Mouse (Mus musculus): Measurements from ENCODE around the gene Nr4a1.

Nr4a1 gene

DNA sequence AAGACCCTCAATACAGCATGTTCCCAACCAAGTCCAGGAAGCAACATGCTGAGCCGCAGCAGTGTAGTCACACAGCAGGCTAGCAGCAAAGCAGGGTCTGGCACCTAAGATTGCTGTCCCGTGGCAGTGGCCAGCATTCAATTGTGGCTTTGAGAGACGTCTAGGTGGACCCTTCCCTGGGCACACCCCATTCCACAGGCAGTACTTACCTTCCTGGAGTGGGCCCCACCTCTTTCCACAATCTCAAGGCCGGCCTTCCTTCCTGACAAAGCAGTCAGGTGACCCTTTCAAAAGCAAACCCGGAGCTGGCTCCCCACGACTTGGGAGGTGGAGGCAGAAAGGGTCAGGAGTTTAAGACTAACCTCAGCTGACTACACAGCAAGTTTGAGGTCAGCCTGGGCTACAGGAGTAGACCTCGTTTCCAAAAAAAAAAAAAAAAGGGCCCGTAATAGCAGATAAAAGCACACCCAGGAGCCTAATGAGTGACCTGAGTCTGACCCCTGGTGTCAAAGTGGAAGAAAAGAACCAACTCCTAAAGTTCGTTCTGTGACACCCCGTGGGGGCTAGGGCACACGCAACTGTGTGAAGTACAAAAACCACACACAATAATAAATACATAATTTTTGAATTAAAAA lies 20.3 kb upstream of the Nr4a1 start:
- DNase-seq = peak; percentile 81

GRCm38 (mm10) chr15:101234611-101235341 lies 19.3 kb upstream of the Nr4a1 start:
- DNase-seq = no peak

DNA sequence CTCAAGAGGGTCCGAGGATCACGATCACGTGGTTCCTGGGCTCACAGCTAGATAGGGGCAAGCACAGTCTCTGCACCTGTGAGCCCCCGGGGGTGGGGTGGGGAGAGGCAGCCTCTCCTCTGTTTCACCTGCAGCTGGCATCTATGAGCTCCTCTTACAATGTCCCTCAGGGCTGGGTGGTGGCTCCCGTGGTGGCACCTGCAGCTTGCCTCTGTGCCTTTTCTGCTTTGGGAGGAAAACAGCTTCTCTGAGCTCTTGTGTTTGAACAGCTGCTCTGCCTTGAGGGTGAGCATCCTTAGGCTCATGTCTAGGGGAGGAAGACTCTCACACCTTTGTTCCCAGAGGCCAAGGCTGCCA lies 18.7 kb upstream of the Nr4a1 start:
- no peak for DNase-seq

DNA sequence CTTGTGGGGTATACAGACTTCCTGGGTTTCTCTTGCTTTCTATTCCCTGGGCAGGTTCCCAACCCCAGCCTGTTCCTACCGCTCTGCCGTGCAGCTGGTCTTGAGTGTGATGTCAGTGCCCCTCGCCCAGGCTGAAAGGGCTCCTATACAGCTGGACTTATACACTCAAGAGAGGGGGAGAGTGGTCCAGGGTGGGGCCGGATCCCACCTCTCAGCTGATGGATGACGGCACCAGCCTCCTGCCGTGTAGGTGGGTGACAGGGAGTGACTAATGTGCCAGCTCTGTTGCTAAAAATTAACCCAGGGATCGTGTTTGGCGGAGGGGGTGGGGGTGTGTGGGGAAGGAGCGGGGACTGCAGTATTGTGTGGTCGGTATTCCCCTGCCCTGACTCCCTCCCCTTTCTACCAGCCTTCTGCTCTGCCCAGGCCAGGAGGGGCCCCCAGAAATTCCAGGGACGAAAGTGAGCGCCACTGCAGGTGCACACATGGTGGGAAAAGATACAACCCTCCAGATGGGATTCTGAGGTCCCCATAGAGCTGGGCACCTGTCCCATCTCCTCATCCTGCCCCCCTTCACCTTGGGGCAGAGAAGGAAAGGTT lies 18.2 kb upstream of the Nr4a1 start:
- no peak for DNase-seq

DNA sequence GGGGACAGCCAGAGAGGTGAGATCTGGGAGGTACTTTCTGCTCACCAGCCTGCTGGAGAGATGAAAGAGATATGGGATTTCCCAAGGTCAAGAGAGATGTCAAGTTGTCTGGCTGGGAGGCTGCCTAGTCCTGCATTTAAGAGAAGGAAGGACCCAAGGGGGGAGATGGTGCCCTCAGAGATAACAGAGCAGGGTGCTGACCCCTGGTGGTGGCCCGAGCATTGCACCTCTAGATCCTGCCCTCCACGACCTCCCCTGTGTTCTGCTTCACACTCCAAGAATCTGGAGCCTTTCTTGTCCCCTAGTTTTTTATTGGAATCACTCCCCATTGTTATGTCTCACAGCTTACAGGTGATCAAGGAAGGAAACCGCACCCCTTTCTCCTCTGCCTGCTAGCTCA lies 17.2 kb upstream of the Nr4a1 start:
- DNase-seq = peak; percentile 86

DNA sequence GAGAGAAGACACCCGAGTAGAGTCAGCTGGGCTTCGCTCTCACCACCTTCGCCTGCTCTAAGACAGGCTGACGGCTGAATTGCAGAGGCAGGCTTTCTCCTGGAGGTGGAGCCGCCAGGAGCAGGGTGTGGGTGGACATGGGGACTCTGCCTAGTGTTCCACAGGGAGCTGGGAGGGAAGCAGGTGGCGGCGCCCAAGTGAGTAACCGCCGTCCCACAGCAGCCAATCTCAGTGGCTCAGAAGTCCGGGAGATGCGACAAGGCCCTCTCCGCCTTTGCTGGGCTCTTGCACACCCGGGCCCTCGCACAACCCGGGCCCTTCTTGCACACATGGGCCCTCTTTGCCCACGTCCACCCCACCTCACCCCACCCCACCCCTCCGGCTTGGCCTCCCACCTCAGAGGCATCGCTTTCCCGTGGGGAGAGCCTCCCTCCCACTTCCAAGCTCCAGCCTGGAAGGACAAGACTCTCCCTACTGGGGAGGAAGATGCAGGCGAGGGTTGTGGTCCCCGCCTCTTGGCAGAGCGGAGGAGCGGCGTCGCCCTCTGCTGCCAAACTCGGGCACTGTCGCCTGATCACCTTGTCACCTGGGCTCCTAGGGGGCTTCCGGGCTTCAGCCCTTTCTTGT lies 15.1 kb upstream of the Nr4a1 start:
- DNase-seq = peak; percentile 76

- no peak for DNase-seq
These were observed 14.2 kb upstream of the Nr4a1 start for GRCm38 (mm10) chr15:101239821-101240220.

DNA sequence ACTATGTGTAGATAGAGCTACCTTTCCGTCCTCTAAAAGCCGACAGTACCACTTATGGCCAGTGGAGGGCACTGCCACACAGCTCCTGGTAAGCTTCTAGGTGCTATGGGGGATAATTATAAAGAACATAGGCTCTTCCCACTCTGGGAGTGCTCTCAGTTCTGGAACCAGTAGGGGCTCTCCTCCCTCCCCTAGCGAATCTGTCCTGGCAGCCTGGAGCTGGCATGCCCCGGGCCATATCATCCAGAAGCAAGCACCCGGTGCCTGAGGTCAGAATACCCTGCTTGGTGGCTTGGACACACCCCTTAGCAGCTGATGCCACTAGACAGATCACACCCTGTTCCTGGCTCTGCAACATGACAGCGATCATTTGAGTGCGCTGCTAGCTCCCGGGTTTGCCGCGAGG lies 13.3 kb upstream of the Nr4a1 start:
- peak; percentile 91 for DNase-seq

- DNase-seq = no peak
These were observed 12.8 kb upstream of the Nr4a1 start for GRCm38 (mm10) chr15:101241236-101241635.

- DNase-seq = no peak
These were observed 12.2 kb upstream of the Nr4a1 start for GRCm38 (mm10) chr15:101241853-101242252.

DNA sequence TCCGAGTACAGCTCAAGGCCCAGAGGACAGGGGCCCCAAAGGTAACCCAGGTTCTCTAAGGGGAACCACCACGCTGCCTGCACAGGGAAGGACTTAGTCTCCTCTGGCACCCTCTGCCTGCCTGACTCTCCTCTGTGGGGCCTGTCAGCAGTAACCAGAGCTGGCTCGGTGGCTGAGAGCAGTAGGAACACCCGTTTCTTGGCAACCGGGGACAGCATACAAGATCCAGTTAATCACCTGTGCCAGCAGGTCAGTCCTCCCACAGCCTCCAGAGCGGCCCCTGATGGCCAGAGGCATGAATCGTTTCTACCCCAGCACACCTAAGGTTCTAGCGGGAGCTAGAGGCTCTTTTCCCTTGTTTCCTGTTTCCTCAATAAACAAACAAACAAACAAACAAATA lies 11.4 kb upstream of the Nr4a1 start:
- DNase-seq = peak; percentile 73

- DNase-seq = no peak
These were observed 10.1 kb upstream of the Nr4a1 start for GRCm38 (mm10) chr15:101244012-101244411.

DNA sequence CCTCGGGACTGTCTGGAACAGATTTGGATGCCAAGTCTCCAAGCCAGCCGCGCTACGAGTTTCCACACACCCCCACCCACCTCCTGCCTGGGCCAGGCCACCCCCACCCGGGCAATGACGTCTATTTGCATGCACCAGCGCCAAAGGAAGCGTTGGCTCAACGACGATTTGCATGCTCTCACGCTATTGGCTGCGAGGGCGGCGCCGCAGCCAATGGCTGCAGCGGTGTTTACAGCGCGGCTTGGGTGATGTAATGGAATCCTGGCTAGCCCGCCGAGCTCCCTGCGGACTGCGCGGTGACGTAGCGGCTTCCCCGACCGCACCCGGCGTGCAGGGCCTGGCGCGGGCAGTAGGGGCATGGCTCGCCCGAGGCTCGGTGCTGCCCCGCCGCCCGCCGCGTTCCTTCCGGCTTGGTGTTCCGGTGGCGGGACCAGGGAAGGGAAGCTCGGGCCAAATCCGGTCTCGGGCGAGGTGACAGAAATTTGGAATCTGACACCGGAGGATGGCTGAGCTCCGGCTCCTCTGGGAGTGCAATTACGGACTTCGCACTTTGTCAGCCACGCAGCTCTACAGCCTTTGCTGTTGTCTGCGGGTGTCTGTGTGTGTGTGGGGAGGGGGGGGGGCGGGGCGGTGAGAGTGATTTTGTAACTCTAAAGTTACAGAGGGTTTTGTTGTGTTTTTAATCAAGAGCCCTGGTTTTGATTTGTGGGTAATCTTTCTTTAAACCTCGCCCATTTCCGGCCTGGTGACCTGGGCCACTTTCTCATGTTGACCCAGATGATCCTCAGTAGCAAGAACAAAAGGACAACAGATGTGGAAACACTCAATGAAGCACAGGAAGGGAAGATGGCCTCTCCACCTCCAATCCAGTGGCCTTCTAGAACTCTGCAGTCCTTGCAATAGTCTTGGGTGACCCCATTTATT lies 7.6 kb upstream of the Nr4a1 start:
- peak; percentile 98 for DNase-seq

DNA sequence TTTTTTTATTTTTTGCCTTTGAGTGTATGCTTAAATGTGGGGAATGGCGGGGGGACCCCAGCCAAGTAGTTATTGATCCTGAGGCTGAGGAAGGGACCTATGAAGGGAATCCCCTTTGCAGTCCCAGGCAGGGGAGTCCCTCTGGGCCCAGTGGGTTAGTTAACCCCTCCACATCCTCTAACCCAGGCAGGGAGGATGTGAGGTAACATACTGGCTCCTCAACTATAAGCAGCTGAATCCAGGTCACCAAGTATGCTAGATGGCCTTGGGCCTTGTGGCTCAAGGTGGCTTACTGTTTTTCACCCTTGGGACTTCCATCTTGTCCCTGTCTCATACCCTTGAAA lies 6.9 kb upstream of the Nr4a1 start:
- no peak for DNase-seq

DNA sequence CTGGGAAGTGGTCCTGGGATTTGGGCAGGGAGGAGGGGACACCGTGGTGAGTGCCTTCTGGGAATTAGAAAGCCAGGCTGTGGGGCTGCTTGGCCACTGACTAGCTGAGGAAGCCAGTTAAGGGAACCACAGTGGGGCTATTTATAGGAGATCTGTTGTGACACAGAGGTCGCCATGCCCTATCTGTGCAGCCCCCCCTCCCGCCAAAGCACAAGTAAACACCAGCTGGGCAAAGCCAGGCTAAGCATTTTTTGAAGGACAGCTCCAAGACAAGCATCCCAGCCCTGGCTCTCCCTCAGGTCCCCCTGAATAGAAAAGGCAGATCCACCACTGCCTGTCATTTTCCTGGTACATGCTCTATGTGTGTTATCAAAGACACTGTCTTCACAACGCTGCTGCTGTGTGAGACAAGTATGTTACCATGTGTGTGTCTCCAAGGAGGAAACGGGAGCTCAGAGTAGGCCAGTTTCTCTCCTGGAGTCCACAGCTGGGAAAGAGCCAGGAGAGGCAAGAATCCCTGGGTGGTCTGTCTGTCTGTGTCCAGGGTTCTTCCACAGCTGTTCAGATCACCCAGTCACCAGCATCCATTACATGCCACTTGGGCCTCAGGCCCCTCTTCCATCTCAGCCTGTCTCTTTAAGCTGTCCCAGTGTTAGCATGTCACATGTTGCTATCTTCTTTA lies 5.9 kb upstream of the Nr4a1 start:
- peak; percentile 49 for DNase-seq

DNA sequence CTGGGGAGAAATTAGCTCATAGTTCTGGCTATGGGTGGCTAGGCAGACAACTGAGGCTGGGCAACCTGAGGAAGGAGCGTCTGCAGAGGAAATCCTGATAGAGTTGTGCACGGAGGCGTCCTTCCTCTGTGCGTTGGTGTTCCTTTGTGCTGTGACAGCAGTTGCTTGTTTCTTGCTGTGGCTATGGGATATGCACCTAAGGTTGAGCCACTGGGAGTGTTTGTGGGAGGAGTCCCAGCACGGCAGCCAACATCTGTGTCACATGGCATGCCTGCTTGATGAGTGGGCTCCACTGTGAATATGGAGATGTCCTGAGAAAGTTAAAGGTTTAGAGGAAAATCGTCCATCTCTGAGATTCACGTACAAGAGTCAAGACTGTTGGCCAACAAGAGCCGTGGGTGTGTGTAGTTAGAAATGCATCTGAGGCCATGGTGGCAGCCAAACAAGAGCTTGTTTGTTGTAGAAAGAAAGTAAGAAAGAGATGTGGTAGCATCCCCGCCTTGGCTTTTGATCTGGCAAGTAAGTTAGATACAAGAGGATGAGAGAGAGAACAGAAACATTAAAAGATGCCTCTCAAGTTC lies 3.8 kb upstream of the Nr4a1 start:
- no peak for DNase-seq

DNA sequence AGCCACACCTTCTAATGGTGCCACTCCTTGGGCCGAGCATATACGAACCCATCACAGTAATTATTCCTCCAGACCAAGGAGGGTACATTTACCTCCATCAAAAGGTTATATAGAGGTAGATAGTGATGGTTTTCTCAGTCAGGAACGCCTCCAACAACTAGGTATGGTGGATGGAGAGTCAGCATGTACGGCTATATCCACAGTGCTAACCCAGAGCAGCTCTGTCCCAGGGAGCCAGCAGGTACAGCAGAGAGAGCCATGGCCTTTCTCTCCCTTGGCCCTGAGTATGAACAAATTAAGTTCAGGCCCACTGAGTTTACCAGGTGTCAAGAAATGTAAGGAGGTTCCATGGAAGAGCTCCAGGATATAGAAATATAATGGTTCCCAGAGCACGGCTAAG lies 2.1 kb upstream of the Nr4a1 start:
- DNase-seq = no peak

DNA sequence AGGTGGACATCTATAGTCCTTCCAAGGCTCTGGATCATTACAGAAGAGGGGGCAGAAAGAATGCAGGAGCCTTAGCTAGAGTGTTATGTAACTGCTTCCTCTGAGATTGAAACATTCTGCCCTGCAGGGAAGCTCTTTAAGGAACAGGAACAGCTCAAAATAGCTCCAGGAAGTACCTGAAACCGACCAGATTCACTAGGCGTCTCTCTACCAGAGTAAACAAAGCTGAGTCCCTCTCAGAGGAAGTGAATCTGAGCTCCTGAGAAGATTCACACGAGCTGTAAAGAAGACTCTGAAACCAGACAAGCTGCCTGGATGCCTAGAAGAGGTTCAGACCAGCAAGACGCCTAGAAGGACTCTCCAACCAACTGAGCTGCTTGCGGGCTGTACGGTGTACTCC lies 1.5 kb upstream of the Nr4a1 start:
- DNase-seq = no peak

GRCm38 (mm10) chr15:101253563-101253885 lies 545 bp upstream of the Nr4a1 start:
- no peak for DNase-seq

DNA sequence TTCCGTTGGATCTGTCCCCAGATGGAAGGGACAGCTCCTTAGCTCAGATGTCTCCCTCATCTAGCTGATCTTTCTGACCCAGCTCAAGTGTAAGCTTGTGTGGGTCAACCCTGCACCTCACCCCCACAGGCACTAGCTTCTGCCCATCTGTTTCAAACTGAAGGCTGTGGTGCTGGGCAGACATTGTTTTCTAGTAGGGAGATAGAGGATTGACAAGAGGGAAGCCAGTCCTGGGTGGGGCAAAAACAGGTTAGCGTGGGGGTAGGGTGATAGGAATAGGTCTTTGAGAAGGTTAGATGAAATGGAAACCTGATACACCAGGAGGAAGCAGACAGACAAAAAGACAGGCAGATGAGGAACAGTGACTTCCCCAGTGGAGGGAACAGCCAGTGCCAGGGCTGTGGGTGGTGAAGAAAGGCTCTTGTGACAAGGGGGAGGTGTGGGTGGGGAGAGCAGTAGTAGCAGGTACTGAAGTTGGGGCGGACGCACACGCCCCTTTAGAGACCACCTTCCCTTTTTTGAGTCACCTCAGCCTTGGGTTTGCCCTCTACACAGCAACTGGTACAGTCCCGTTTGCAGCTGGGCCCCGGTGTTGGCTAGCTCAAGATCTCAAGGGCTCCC lies 1.9 kb downstream of the Nr4a1 start:
- DNase-seq = no peak

DNA sequence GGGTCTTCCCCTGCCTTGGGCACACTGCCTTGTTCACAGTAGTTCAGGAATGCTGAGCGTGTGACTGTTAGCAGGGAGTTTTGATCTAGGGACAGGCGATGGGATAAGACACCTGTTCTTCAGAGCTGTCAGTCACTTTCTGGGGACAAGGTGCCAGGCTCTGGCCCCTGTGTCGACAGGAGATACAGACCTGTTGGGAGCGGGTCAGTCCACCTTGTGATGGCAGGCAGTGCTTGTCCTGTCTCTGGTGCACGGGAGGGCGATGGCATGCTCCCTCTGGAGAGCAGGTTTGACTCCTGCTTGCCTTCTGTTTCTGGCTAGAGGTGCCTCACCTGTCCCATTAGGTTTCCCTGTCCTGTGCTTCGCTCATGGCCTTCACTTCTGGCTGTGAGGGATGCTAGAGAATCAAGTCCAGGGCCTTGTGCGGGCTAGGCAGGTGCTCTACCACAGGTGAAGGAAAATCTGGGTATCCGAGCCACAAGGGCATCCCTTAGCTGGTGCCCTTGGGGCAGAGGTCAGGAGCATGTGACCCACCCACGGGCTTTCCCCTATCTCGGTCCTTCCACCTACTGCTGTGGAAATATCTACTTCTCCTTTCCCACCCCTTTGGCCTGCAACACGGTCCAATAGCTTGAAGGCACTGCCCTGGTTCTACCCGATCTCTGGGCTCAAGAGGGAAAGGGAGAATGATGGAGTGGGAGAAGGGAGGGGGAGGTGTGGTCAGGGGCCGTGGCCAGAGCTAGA lies 2.6 kb downstream of the Nr4a1 start:
- DNase-seq = no peak
